Mouse (Mus musculus): ENCODE results near the gene Gm36210.
"Not testable (repeated sequence)": the region's sequence is repeated elsewhere in the genome, so short reads cannot be mapped to it uniquely, and the experiment has no call there.

Gm36210 gene

DNA sequence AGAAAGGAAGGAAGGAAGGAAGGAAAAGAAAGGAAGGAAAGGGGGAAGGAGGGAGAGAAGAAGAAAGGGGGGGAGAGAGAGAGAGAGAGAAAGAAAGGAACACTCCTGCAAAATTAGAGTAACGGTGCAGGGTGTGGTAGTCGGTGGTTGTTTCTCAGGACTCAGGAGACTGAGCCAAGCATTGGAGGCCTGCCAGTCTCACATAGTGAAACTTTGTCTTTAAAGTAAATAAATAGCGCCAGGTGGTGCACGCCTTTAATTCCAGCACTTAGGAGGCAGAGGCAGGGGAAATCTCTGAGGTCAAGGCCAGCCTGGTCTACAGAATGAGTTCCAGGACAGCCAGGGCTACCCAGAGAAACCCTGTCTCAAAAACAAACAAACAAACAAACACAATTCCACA lies 19.6 kb downstream of the Gm36210 start:
- no peak for DNase-seq (ENCODE audit: low spot score in 2 of 2)

DNA sequence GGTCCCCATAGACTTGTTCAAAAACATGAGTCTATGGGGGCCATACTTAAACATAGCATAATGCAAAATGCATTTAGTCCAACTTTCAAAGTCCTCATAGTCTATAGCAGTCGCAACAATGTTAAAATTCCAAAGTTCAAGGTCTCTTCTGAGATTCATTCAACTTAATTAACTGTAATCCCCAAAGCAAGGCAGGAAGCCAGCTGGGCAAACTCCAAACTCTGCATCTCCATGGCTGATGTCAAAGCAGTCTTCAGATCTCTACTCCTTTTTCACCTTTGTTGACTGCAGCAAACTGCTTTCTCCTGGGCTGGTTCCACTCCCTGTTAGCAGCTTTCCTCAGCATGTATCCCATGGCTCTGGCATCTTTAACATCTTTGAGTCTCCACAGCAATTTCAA lies 27.3 kb downstream of the Gm36210 start:
- DNase-seq (ENCODE audit: low spot score in 2 of 2), result not testable (repeated sequence)

DNA sequence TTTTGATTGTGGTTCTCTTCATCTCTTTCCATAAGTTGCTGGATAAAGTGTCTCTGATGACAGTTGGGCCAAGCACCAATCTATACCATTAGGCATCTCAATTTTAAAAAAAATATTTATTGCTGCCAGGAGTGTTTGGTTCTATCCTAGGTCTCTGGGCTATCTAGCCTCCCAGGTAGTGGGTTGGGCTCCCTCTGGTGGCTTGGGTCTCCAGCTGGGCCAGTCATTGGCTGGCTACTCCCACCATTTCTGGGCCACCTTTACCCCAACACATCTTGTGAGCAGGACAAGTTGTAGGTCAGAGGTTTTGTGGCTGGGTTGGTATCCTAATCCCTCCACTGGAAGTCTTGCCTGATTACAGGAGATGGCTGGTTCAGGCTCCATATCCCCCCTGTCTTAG lies 28.1 kb downstream of the Gm36210 start:
- DNase-seq (ENCODE audit: low spot score in 2 of 2), result no peak

DNA sequence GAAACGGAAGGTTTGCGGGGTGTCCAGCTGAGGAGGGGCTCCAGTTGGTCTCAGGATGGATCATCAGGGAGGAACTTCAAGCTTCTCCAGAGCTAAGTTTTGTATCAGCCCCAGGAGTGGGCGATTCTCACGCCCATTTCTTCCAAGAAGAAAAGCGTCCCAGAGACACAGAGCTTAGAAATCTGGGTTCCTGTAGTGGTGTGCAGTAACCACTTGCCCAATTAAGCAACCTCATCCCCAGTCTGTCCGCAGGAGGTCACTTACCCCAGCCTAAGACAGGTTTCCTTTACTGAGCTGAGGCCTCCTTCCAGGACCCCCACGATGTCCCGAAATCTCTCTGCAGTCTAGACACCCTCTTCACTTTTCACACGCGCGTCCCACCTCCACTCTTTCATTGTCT lies 29.1 kb downstream of the Gm36210 start:
- DNase-seq (ENCODE audit: low spot score in 2 of 2), result no peak

DNA sequence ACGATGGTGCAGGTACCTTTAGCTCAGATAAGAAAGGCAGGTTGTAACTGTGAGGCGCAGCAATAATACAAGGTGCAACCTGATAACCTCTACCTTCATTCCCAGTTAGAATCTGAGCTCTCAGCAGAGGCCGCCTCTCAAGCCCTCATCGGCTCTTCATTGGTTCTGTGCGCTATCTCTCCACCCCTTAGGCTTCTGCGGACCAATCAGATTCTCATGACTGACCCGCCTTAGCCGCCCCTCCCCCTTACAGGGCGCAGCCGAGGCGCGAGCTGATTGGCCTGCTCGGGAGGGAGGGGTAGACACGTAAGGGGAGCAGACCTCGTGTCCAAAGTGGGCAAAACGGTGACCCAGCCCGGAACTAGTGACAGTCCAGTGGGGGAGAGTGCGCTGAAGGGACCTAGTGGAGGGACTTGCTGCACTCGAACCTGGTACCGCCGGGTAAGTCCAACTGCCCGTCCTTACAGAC lies 29.5 kb downstream of the Gm36210 start, which contains the start of gene Isoc2a:
Gene Isoc2a (plus strand): TSS at position 401 of the 469 bp plus-strand sequence.
- peak; percentile 69 to 70 for DNase-seq (ENCODE audit: low spot score in 2 of 2)

DNA sequence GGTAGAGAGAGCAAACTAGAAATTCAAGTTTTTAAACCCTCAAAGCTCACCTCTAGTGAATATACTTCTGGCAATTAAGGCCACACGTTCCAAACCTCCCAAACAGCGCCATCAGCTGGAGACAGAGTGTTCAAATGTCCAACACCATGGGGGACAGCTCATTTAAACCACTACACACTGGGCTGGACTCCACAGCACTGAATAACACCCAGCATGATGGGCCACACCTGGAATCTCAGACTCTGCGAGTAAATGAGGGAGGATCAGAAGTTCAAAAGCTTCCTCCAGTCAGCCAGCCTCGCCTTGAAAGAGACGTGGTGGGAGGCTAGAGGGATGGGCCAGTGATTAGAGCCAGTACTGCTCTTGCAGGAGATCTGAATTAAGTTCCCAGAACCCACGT lies 36.2 kb downstream of the Gm36210 start, which contains the start of gene Isoc2b:
Gene Isoc2b (minus strand): TSS at position 126 of the 400 bp plus-strand sequence.
- DNase-seq (ENCODE audit: low spot score in 2 of 2), result no peak

DNA sequence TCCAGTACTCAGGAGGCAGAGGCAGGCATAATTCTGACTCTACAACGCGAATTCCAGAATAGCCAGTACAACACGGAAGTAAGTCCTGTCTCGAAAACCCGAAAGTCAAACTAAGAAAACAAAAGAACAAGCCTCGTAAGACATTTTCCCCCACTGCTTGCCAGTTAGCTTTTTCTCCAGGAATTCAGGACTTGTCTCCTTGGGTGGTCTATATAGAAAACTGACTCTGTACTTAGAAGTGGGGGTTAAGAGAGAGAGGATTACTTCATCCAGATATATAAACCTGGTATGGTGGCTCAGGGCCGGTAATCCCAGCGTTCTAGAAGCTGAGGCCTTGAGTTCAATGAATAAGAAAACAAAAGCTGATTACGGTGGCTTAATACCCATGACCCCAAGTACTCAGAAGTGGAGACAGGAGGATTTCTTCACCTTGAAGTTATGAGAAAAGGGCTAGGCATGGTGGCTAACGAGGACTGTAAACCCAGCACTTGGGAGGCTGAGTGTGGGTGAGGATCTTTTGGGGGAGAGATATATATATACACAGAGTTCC lies 39.6 kb downstream of the Gm36210 start:
- DNase-seq (ENCODE audit: low spot score in 2 of 2), result no peak

DNA sequence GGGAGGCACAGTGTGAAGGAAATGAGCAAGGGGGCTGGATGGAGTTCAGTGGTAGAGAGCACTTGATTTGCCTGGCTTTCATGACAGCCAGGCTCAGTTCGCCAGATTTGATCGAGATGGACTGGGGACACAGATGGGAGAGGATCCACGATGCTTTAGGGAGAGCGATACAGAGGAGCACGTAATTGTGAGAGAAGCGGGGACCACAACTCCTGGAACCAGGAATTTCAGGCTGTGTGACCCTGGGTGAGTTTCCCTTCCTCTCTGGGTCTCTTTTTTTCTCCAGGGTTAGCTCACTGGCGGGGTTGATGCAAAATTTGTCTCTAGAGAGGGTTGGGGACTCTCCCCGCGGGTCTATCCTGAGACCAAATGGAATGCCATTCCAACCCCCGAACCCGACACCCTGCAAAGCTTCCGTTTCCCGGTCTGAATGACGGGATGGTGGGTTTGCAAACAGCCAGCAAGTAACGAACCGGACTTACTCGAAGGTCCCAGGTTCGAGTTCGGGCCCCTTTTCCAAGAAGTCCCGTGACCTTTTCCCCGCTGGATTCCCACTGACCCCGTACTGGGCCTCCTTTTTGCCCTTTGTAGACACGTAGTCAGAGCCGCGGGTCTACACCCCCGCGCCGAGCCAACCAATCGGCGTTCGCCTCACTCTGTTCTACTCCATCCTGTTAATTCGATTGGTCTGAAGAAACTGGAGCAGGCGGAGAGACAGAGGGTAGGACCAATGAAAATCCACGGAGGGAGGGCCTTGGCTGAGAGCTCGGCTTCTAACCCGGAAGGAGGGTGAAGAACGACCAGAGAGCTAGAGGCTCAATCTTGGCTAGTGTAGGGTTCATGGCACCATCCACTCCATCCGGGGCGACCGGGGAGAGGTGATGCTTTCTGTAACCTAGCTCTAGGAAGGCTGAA lies 40.5 kb downstream of the Gm36210 start:
- peak; percentile 89 to 91 for DNase-seq (ENCODE audit: low spot score in 2 of 2)

DNA sequence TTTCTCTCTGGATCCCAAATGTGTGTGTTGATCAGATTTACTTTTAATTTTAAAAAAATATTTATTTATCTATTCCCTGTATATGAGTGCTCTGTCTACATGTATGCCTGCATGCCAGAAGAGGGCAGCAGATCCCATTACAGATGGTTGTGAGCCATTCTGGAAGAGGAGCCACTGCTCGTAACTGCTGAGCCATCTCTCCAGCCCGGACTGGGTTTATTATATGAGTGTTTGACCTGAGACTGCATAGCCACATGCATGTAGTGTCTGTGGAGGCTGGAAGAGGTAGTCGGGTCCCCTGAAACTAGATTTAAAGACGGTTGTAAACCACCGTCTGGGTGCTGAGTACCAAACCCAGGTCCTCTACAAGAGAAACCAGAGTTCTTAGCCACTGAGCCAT lies 41.2 kb downstream of the Gm36210 start:
- DNase-seq (ENCODE audit: low spot score in 2 of 2), result peak in 1 of 2 experiments; percentile 31

DNA sequence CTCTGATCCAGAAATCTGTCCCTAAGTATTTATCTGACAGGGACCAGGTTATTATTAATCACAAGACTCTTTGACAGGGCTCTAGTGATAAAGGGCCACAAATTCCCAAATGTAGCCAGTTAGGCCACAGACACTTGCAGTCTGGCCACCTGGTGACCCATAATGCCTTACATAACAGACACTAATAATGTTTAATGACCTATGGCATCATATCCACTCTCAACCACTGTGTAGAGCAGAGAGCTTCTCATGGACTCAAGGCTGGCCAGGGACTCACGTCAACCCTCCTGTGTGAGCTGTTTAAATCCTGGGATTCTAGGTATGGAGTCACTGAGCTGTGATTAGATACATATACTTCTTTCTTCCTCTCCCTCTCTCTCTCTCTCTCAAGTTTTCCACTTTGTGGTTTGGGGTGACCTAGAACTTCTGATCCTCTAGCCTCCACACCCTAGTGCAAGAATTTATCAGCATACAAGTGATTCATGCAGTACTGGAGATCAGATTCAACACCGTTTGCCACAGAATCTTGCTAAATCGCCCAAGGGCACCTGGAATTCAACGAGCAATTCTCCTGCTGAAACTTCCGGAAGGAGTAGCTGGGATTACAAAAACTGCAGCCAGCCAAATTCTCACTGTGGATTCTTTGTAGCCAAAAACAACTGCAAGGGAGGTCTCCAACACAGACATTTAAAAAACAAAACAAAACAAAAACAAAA lies 42.0 kb downstream of the Gm36210 start:
- no peak for DNase-seq (ENCODE audit: low spot score in 2 of 2)

DNA sequence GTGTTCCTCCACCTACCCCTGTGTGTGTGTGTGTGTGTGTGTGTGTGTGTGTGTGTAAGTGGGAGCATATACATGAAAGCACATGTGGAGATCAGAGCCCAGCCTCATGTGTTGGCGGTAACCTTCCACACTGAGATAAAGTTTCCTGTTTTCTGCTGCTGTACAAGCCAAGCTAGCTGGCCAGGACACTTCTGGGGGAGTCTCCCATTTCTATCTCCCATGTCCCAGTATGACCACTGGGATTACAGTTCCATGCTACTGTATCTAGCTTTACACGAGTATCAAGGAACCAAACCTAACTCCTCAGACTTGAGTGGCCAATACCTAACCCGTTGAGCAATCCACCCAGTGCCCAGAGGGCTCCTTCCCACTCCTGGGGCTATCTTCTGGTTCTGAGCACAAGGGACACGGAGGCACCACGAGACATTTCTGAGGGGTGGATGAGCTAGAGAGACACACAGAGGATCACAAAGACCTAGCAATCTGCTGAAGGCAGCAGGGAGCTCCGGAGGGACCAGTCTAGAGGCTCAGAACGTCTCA lies 42.7 kb downstream of the Gm36210 start:
- no peak for DNase-seq (ENCODE audit: low spot score in 2 of 2)

DNA sequence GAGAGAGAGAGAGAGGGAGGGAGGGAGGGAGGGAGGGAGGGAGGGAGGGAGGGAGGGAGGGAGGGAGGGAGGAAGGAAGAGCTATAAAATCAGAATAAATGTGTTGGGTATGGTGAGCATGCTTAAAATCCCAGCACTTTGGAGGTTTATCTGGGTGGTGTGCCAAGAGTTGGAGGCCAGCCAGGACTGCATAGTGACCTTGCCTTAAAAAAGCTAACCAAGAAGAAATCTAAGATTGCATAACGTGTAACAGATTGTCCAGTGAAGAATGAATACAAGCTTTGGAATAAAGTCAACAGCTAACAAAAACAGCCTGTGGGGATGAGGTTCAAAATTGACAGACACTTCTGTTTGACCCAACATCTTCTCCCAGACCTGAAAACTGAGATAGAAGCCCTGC lies 43.3 kb downstream of the Gm36210 start:
- no peak for DNase-seq (ENCODE audit: low spot score in 2 of 2)

DNA sequence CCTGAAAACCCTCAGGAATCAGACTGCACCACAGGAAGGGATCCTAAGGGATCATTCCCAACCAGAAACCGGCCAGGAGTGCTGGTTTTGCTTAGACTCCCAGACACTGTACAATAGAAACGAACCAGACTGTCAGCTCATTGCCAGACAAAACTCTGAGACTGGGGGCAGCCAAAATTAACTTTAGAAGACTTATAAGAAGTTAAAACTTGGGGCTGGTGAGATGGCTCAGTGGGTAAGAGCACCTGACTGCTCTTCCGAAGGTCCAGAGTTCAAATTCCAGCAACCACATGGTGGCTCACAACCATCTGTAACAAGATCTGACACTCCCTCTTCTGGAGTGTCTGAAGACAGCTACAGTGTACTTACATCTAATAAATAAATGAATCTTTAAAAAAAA lies 45.4 kb downstream of the Gm36210 start:
- DNase-seq (ENCODE audit: low spot score in 2 of 2), result not testable (repeated sequence)

DNA sequence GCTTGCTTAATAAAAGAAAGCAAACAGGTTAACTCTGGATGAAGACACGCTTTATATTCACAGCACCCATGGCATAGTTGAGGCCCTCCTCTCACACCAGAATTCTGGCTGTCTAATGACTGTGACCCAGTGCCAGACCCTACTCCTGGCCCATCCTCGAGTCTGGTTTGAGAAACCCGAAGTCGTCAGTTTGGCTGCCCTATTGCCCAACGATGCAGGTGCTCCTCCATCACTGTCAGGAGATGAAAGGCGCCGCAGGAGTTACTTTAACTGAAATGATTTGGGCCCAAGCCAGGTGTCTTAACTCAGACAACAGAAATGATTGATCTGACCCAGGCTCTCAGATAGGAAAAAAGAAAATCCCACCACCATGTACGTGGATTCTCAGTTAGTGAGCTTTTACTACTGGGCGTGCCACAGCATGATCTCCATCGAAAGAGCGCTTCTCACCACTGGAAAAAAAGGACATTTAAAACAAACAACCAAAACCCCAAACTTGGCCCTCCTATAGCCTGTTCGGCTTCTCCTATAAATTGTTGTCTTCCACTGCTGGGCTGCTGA lies 46.8 kb downstream of the Gm36210 start:
- no peak for DNase-seq (ENCODE audit: low spot score in 2 of 2)

DNA sequence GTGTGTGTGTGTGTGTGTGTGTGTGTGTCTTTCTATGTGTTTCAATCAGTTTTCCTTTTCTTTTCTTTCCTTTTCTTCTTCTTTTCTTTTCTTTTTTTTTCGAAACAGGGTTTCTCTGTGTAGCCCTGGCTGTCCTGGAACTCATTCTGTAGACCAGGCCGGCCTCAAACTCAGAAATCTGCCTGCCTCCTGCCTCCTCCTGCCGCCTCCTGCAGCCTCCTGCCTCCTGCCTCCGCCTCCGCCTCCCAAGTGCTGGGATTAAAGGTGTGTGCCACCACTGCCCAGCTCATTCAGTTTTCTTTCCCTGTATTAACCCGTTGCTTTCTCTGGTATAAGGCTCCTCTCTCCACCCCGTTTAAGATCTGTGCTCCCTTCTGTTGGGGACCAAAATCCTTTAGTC lies 49.0 kb downstream of the Gm36210 start:
- no peak for DNase-seq (ENCODE audit: low spot score in 2 of 2)

DNA sequence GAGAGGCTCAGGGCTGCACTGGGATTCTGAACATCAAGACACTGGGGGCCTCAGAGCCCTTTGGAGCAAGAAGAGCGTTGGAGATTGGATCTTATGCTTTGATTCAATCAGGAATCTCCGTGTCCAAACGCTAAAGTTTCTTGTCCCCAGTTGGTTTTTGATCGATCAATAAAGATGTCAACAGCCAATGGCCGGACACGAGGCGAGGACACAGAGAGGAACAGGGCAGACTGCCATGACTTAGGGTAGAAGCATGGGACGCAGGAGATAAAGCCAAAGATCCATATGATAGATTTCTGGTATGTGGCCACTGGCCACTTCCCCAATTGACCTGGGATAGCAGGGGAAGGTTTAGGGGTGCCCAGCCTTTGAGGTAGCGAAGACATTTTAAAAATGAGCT lies 49.8 kb downstream of the Gm36210 start:
- no peak for DNase-seq (ENCODE audit: low spot score in 2 of 2)

DNA sequence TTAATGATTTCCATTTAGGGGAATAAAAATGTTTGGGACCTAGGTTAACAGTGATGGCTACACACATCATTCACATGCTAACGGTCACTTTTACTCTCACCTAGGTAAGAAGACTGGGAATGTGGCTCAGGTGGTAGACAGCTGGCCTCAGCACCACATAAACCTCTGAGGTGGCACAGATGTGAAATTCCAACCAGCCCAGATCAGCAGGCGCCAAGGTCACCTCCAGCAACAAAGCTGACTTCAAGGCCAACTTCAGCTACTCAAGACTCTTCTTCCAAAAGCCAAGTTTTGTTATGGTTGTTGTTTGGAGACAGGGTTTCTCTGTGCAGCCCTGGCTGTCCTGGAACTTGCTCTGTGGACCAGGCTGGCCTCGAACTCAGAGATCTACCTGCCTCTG lies 52.7 kb downstream of the Gm36210 start:
- DNase-seq (ENCODE audit: low spot score in 2 of 2), result no peak

DNA sequence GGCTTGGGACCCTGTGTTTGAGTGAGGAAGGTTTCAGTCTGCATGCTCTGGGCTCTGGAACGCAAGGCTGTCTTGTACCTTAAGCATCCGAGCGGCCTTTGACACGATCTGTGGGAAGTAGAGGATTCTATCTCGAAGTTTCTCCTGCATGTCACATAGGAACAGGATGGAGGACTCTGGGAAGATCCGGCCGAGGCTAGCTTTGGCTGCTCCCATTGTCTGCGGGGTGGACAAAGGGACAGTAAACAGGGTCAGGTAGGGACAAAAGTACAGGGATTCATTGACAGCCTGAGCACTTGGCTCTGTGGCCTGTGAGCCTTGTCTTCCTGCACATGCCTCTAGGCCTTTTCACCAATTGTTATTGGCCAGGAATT lies 55.0 kb downstream of the Gm36210 start:
- no peak for DNase-seq (ENCODE audit: low spot score in 2 of 2)

DNA sequence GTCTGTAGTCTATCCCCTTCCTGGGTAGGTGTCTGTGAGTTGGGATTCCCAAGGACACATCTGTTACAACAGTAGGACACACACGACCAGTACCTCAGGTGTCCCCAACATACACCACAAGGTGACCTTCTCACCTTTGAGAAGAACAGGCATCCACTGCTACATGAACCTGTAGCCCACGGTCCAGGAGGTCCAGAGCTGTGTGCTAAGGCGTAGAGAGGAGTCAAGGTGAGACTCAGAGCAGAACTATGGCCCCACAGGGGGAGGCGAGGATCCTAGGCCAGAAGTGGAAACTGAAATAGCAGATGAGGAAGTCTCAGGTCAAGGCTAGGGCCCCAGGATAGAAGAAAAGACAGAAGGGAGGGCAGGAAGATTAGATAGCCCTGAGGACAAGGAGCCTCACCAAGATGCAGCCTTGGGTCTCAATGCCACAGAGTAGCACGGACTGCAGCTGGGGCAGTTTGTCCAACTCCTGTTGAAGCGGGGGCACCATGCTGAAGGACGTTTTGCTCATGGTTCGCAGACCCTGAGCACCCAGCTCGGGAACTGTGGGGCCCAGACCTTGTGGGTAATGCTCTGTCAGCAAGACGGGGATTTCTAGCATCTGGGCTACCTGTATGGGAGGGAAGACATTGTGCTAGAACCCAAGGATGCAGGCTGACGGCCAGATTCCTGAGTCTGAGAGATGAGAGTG lies 55.5 kb downstream of the Gm36210 start:
- DNase-seq (ENCODE audit: low spot score in 2 of 2), result no peak

DNA sequence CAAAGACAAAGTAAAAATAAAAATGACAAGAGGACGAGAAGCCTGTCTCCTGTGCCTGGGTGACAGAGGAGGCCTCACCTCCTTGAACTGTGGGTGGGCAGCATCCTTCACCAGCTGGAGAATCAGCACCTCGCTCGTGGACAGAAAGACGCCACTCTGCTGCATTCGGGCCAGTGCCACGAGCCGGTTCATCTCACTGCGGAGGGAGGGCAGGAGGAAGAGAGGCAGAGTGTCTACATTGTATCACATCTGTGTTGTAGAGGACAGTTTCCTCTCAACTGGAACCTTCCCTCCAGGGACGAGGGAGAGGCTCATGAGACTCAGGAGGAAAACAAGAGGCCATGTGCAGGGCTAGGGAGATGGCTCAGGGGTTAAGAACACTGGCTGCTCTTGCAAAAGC lies 56.9 kb downstream of the Gm36210 start:
- DNase-seq (ENCODE audit: low spot score in 2 of 2), result no peak
